Mouse (Mus musculus) thymus, adult 2 months (tissue): ENCODE data around the gene Tgm7. TPM values are rescaled to one million over a fixed set of nuclear protein-coding genes. Genes with fewer than 3 reads are reported as not detected.
A peak's percentile ranks its signal among the peaks of the same experiment; 100 is the strongest.

Experiments used
- DNase-seq: peaks from one replicate; pipeline ENCODE4 v3.0.0; 2021
- H3K27ac ChIP-seq: fragments of 200-500 bp; 2 replicates; pipeline ENCODE4 v1.5.1; 2012; ENCODE audit warnings: low read length, control low read depth; ENCODE audit not compliant: control insufficient read depth, insufficient read depth
- H3K27me3 ChIP-seq: fragments of 200-500 bp; 2 replicates; pipeline ENCODE4 v1.6.1; 2012; ENCODE audit warnings: mild to moderate bottlenecking, low read length, moderate library complexity, mixed read lengths; ENCODE audit not compliant: control insufficient read depth, insufficient read depth
- H3K36me3 ChIP-seq: fragments of 200-500 bp; 2 replicates; pipeline ENCODE4 v1.6.1; 2012; ENCODE audit warnings: mild to moderate bottlenecking, low read length, moderate library complexity; ENCODE audit not compliant: control insufficient read depth, insufficient read depth
- H3K4me1 ChIP-seq: fragments of 200-500 bp; replicated peaks from 2 replicates; pipeline ENCODE4 v1.6.1; 2012; ENCODE audit warnings: low read length; ENCODE audit not compliant: control insufficient read depth, insufficient read depth
- H3K4me3 ChIP-seq: fragments of 200-500 bp; 2 replicates; pipeline ENCODE4 v1.5.1; 2012; ENCODE audit warnings: mild to moderate bottlenecking, low read length, control low read depth, moderate library complexity; ENCODE audit not compliant: control insufficient read depth, insufficient read depth
- CTCF ChIP-seq: fragments of 200-500 bp; IDR thresholded peaks from 2 replicates; pipeline ENCODE4 v1.5.1; 2012; ENCODE audit warnings: mild to moderate bottlenecking, control low read depth, low read length, moderate library complexity, borderline replicate concordance; ENCODE audit not compliant: control insufficient read depth, poor library complexity, insufficient read depth; ENCODE audit errors: extremely low read depth
- POLR2A ChIP-seq: fragments of 200-500 bp; IDR thresholded peaks from 2 replicates; pipeline ENCODE4 v1.6.1; 2012; ENCODE audit warnings: mild to moderate bottlenecking, low read length, control low read depth, moderate library complexity; ENCODE audit not compliant: control insufficient read depth, poor library complexity, insufficient read depth; ENCODE audit errors: extremely low read depth
- WGBS: fragments of 180-500 bp; shearing (Covaris S2); methylation state at CpG from one replicate; pipeline ENCODE4 v1.1.7; 2018; 5-methylcytosine and 5-hydroxymethylcytosine counted together
- polyA plus RNA-seq: library from polyadenylated mRNA; depleted of rRNA; stranded (reverse); fragments of >200 nt; gene quantifications from 2 replicates; pipeline ENCODE4 v1.2.3, GENCODE M21; 2012

The Tgm7 gene
- polyA plus RNA-seq, 1 experiment, result 0.34 TPM

GRCm38 (mm10) chr2:121115418-121115817 is 5.8 kb upstream of the Tgm7 start:
- H3K36me3 ChIP-seq, result no peaks in the 10 kb centered on the region
- no peaks in the 10 kb centered on the region for H3K4me1 ChIP-seq
- DNase-seq, result no peak
- TF ChIP-seq POLR2A (no peak), CTCF (no peak)
- H3K27me3 ChIP-seq, result no peaks in the 10 kb centered on the region
- no peak overlapping the region for H3K27ac ChIP-seq
- H3K4me3 ChIP-seq, result no peak overlapping the region
- 93% methylated on average over 2 of the region's 2 CpGs for WGBS

- DNase-seq, result no peak
- Histone ChIP-seq H3K4me1 (no peaks in the 10 kb centered on the region), H3K4me3 (no peak overlapping the region), H3K27ac (no peak overlapping the region), H3K36me3 (no peaks in the 10 kb centered on the region), H3K27me3 (no peaks in the 10 kb centered on the region; the same call in 1 of the 2 replicates)
- TF ChIP-seq POLR2A, result no peak
- TF ChIP-seq CTCF, result no peak
Observed at GRCm38 (mm10) chr2:121105940-121106339, 3.7 kb downstream of the Tgm7 start.

DNA sequence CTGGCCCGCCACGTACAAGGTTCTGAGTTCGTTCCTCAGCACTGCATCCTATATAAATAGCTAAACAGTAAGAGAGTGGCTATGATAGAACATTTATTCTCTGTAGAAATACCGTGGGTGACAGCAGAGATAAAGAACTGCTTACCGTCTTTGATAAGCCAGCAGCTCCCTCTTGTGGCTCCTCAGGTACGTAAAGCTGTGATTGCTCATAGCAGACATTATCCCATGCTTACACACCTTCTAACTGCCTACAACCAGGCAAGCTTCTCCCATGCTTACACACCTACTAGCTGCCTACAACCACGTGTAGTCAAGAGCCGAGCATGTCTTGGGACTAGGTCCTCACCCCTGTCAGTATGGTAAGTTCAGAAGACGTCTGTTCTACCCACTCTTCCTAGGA is 7.5 kb downstream of the Tgm7 start:
- DNase-seq, result peak; percentile 45
- H3K4me1 ChIP-seq, result no peaks in the 10 kb centered on the region
- H3K36me3 ChIP-seq, result no peaks in the 10 kb centered on the region
- WGBS, result 15% methylated on average over 9 of the region's 9 CpGs
- no peak for TF ChIP-seq CTCF
- no peak for TF ChIP-seq POLR2A
- no peaks in the 10 kb centered on the region; the same call in 1 of the 2 replicates for H3K27me3 ChIP-seq
- no peak overlapping the region for H3K27ac ChIP-seq
- H3K4me3 ChIP-seq, result no peak overlapping the region

GRCm38 (mm10) chr2:121089751-121090150 is 19.8 kb downstream of the Tgm7 start:
- Histone ChIP-seq H3K4me3 (no peak overlapping the region), H3K27me3 (no peaks in the 10 kb centered on the region), H3K4me1 (no peaks in the 10 kb centered on the region), H3K36me3 (no peaks in the 10 kb centered on the region), H3K27ac (no peak overlapping the region)
- TF ChIP-seq POLR2A, result no peak
- TF ChIP-seq CTCF, result no peak
- DNase-seq, result no peak
- 92% methylated on average over 4 of the region's 4 CpGs for WGBS

DNA sequence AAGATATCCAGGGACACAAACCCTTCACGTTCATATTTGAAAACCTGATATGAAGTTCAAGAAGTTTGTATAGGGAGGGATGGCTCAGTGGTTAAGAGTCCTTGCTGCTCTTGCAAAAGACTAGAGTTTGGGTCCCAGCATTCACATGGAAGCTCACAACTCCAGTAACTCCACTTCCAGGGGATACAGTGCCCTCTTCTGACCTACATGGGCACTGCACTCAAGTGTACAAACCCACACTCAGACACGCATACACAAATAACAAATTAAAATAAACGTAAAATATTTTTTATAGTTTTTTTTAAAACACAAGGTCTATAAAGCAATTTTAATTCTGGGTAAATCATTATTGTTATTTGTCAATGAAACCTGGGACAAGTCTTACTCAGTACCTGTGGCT is 21.1 kb downstream of the Tgm7 start:
- DNase-seq, result no peak
- Histone ChIP-seq H3K27ac (no peak overlapping the region), H3K4me3 (no peak overlapping the region), H3K27me3 (no peaks in the 10 kb centered on the region), H3K36me3 (no peaks in the 10 kb centered on the region), H3K4me1 (no peaks in the 10 kb centered on the region)
- 96% methylated on average over 3 of the region's 3 CpGs for whole genome bisulfite sequencing
- TF ChIP-seq POLR2A, result no peak

- H3K36me3 ChIP-seq, result no peaks in the 10 kb centered on the region
- H3K4me3 ChIP-seq, result no peak within 1 kb of the TSS
- no peak for DNase-seq
- H3K27me3 ChIP-seq, result no peaks in the 10 kb centered on the region
- H3K27ac ChIP-seq, result no peak within 1 kb of the TSS
- TF ChIP-seq CTCF, result no peak
- TF ChIP-seq POLR2A, result no peak
- WGBS, result 57% methylated on average over 6 of the region's 6 CpGs
- no peaks in the 10 kb centered on the region for H3K4me1 ChIP-seq
Observed at GRCm38 (mm10) chr2:121085480-121086185, 24.0 kb downstream of the Tgm7 start, which contains the start of gene Tgm5. Gene Tgm5, minus strand, starts transcription at chr2:121085841.

DNA sequence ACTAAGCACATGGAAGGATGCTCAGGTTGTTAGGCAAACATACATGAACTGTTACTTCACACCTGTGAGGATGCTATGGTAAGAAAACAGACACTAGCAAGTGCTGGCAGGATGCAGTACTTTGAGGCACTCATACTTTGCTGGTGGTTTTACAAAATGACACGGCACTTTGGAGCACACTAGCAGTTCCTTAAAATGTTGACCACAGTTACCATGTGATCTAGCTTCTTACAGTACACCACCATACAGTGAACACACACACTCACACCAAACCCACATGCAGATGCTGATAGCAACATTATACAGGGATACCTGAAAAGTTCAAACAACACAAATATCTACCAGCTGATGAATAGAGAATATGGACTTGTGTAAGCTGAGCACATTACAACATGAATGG is 27.0 kb downstream of the Tgm7 start:
- Histone ChIP-seq H3K36me3 (no peaks in the 10 kb centered on the region), H3K27me3 (no peaks in the 10 kb centered on the region), H3K4me1 (no peaks in the 10 kb centered on the region), H3K4me3 (no peak overlapping the region), H3K27ac (no peak overlapping the region)
- no peak for DNase-seq
- no peak for TF ChIP-seq POLR2A
- TF ChIP-seq CTCF, result no peak
- 8% methylated on average over 1 of the region's 1 CpGs for WGBS
